Mouse (Mus musculus): ENCODE results near the gene Abhd6. TPM values are rescaled to one million over a fixed set of nuclear protein-coding genes. Genes with fewer than 3 reads are reported as not detected.

Abhd6 gene
- polyA plus RNA-seq, 1 experiment from 2014 or later = 10.6 TPM

Other genes with a start within 250 kb of the Abhd6 start
- not detected in 2 replicates for gene Gm26661, start 211.3 kb upstream of the Abhd6 start, polyA plus RNA-seq (2016; fragmentation: Nextera tagmentation; extraction: Ambion mirVana)
- 7.4 and 8.7 TPM in 2 replicates for gene Flnb, start 184.9 kb upstream of the Abhd6 start, polyA plus RNA-seq (2016; fragmentation: Nextera tagmentation; extraction: Ambion mirVana)
- not detected in 2 replicates for gene Gm45521, start 45.6 kb upstream of the Abhd6 start, polyA plus RNA-seq (2016; fragmentation: Nextera tagmentation; extraction: Ambion mirVana)
- gene Dnase1l3, start 8.3 kb upstream of the Abhd6 start, polyA plus RNA-seq (2016; fragmentation: Nextera tagmentation; extraction: Ambion mirVana) = 0.72 and 0.79 TPM in 2 replicates
- 41.7 and 45.2 TPM in 2 replicates for gene Rpp14, start 77.5 kb downstream of the Abhd6 start, polyA plus RNA-seq (2016; fragmentation: Nextera tagmentation; extraction: Ambion mirVana)
- gene Pxk, start 95.3 kb downstream of the Abhd6 start, polyA plus RNA-seq (2016; fragmentation: Nextera tagmentation; extraction: Ambion mirVana) = 11.9 and 13.3 TPM in 2 replicates
- 138 and 139 TPM in 2 replicates for gene Pdhb, start 170.1 kb downstream of the Abhd6 start, polyA plus RNA-seq (2016; fragmentation: Nextera tagmentation; extraction: Ambion mirVana)
- gene Kctd6, start 211.2 kb downstream of the Abhd6 start, polyA plus RNA-seq (2016; fragmentation: Nextera tagmentation; extraction: Ambion mirVana) = 7.8 and 8.6 TPM in 2 replicates

All from liver, embryonic 12.5 days (tissue).